Mouse (Mus musculus): ENCODE results near the gene Apip.
A peak's percentile ranks its signal among the peaks of the same experiment; 100 is the strongest.

Gene Apip

GRCm38 (mm10) chr2:103073219-103073982, at the start of gene Apip, which contains the start of gene Pdhx:
Gene Apip, plus strand, starts transcription at chr2:103073675.
Gene Pdhx, minus strand, starts transcription at chr2:103073513.
- DNase-seq: peak; percentile 100

- DNase-seq: no peak
Observed at GRCm38 (mm10) chr2:103037831-103038230, 35.6 kb upstream of the Apip start.

GRCm38 (mm10) chr2:103040896-103041295, 32.6 kb upstream of the Apip start:
- DNase-seq: peak; percentile 41 to 60

- DNase-seq: no peak
Observed at GRCm38 (mm10) chr2:103045286-103045685, 28.2 kb upstream of the Apip start.

- DNase-seq: peak in 1 of 2 experiments; percentile 37
Observed at GRCm38 (mm10) chr2:103051937-103052893, 21.3 kb upstream of the Apip start.

- no peak for DNase-seq
Observed at GRCm38 (mm10) chr2:103055820-103056219, 17.7 kb upstream of the Apip start.

- DNase-seq: no peak
Observed at GRCm38 (mm10) chr2:103058266-103058665, 15.2 kb upstream of the Apip start.

- DNase-seq: peak in 1 of 2 experiments; percentile 56
Observed at GRCm38 (mm10) chr2:103062865-103063264, 10.6 kb upstream of the Apip start.

GRCm38 (mm10) chr2:103066683-103067551, 6.6 kb upstream of the Apip start:
- no peak for DNase-seq

- DNase-seq: no peak
Observed at GRCm38 (mm10) chr2:103067552-103068207, 5.8 kb upstream of the Apip start.

- no peak for DNase-seq
Observed at GRCm38 (mm10) chr2:103068602-103069001, 4.9 kb upstream of the Apip start.

GRCm38 (mm10) chr2:103069752-103070405, 3.6 kb upstream of the Apip start:
- no peak for DNase-seq

- no peak for DNase-seq
Observed at GRCm38 (mm10) chr2:103070586-103070985, 2.9 kb upstream of the Apip start.

- DNase-seq: peak in 1 of 2 experiments; percentile 41
Observed at GRCm38 (mm10) chr2:103081117-103081516, 7.6 kb downstream of the Apip start.

GRCm38 (mm10) chr2:103081706-103082105, 8.2 kb downstream of the Apip start:
- no peak for DNase-seq

- DNase-seq: peak in 1 of 2 experiments; percentile 76
Observed at GRCm38 (mm10) chr2:103082853-103083252, 9.4 kb downstream of the Apip start.

- peak in 1 of 2 experiments; percentile 23 for DNase-seq
Observed at GRCm38 (mm10) chr2:103084451-103084850, 11.0 kb downstream of the Apip start.

- DNase-seq: no peak
Observed at GRCm38 (mm10) chr2:103085633-103086032, 12.2 kb downstream of the Apip start.

GRCm38 (mm10) chr2:103086432-103086831, 13.0 kb downstream of the Apip start:
- DNase-seq: peak in 1 of 2 experiments; percentile 33

GRCm38 (mm10) chr2:103088099-103088498, 14.6 kb downstream of the Apip start:
- DNase-seq: no peak

GRCm38 (mm10) chr2:103089521-103089920, 16.0 kb downstream of the Apip start:
- DNase-seq: no peak
